Mouse (Mus musculus): Measurements from ENCODE around the gene Ccdc163. TPM values are rescaled to one million over a fixed set of nuclear protein-coding genes. Genes with fewer than 3 reads are reported as not detected.
"Not testable (repeated sequence)": the region's sequence is repeated elsewhere in the genome, so short reads cannot be mapped to it uniquely, and the experiment has no call there.

Gene Ccdc163
- 27.1 and 27.5 TPM in 2 replicates for polyA plus RNA-seq (2016; fragmentation: Nextera tagmentation; extraction: Ambion mirVana)

- H3K36me3 ChIP-seq, result peaks cover 18% of the 10 kb centered on the region
- under 1% methylated on average over 29 of the region's 29 CpGs for whole genome bisulfite sequencing
- H3K4me2 ChIP-seq, result peak within 1 kb of the TSS; percentile 82
- H3K27me3 ChIP-seq, result no peaks in the 10 kb centered on the region
- H3K9me3 ChIP-seq, result no peaks in the 10 kb centered on the region
- H3K4me1 ChIP-seq (replicated peaks), result peaks cover 9% of the 10 kb centered on the region
- ATAC-seq (ENCODE audit: insufficient number of reproducible peaks, insufficient read depth, low FRiP score, low TSS enrichment, low read depth), result peak; percentile 98
- H3K27ac ChIP-seq, result no peak within 1 kb of the TSS
- H3K4me3 ChIP-seq (replicated peaks), result peak within 1 kb of the TSS; percentile 61
- peak within 1 kb of the TSS; percentile 72 for H3K9ac ChIP-seq (replicated peaks)
Measured at GRCm38 (mm10) chr4:116708201-116708764, at the start of gene Ccdc163, which contains the start of gene Mmachc. TSS of gene Ccdc163 (plus strand) at chr4:116708509. TSS of gene Mmachc (minus strand) at chr4:116708406.

GRCm38 (mm10) chr4:116659474-116659873 is 48.8 kb upstream of the Ccdc163 start:
- H3K27ac ChIP-seq, result no peak overlapping the region
- 86% methylated on average over 2 of the region's 2 CpGs for WGBS
- H3K4me3 ChIP-seq (replicated peaks), result no peak overlapping the region
- no peaks in the 10 kb centered on the region for H3K27me3 ChIP-seq
- no peak overlapping the region for H3K9ac ChIP-seq (replicated peaks)
- no peaks in the 10 kb centered on the region for H3K4me1 ChIP-seq (replicated peaks)
- no peaks in the 10 kb centered on the region for H3K36me3 ChIP-seq
- H3K9me3 ChIP-seq, result no peaks in the 10 kb centered on the region
- no peak overlapping the region for H3K4me2 ChIP-seq
- ATAC-seq (ENCODE audit: insufficient number of reproducible peaks, insufficient read depth, low FRiP score, low TSS enrichment, low read depth), result no peak

- WGBS, result 86% methylated on average over 6 of the region's 6 CpGs
- ATAC-seq (ENCODE audit: insufficient number of reproducible peaks, insufficient read depth, low FRiP score, low TSS enrichment, low read depth), result not testable (repeated sequence)
Measured at GRCm38 (mm10) chr4:116659916-116660315, 48.4 kb upstream of the Ccdc163 start.

DNA sequence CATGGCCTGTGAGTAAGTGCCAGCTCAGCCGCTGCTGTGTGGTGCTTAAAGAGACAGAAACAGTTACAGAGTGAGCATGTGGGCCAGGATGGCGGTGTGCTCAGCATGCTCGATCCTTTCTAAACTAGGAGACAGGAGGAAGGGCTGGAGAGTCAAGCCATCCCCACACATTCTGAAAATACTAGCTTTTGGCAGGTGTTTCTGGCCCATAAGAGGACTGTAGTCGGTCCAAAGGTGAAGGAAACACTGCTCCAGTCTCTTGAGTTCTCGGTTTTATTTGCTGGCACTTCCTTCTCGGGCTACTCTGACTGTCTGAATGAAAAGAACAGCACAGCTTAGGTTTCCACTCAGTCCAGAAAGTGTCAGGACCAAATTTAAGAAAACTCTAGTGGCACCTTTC is 47.5 kb upstream of the Ccdc163 start:
- Histone ChIP-seq H3K9me3 (no peaks in the 10 kb centered on the region), H3K4me1 (replicated peaks) (no peaks in the 10 kb centered on the region), H3K9ac (replicated peaks) (no peak overlapping the region), H3K27me3 (no peaks in the 10 kb centered on the region), H3K4me3 (replicated peaks) (no peak overlapping the region), H3K27ac (no peak overlapping the region), H3K36me3 (no peaks in the 10 kb centered on the region), H3K4me2 (no peak overlapping the region)
- WGBS, result 77% methylated on average over 6 of the region's 6 CpGs
- no peak for ATAC-seq (ENCODE audit: insufficient number of reproducible peaks, insufficient read depth, low FRiP score, low TSS enrichment, low read depth)

More at GRCm38 (mm10) chr4:116659916-116660315, 48.4 kb upstream of the Ccdc163 start:
- not testable (repeated sequence) for H3K27me3 ChIP-seq; H3K27ac ChIP-seq; H3K36me3 ChIP-seq; H3K9me3 ChIP-seq; H3K4me1 ChIP-seq (replicated peaks); H3K9ac ChIP-seq (replicated peaks); H3K4me2 ChIP-seq; H3K4me3 ChIP-seq (replicated peaks)

DNA sequence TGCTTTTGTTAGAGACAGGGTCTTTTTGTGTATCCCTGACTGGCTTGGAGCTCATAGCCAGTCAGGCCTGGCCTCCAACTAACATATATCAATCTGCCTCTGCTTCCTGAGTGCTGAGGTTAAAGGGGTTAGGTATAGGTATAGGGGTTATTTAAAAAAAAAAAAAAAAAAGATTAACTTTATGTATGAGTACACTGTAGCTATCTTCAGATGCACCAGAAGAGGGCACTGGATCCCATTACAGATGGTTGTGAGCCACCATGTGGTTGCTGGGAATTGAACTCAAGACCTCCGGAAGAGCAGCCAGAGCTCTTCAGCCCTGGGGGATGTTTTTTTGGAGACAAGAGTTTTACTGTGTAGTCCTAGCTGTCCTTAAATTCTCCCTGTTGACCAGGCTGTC is 46.3 kb upstream of the Ccdc163 start:
- Histone ChIP-seq H3K9me3 (no peaks in the 10 kb centered on the region), H3K27me3 (no peaks in the 10 kb centered on the region), H3K27ac (no peak overlapping the region), H3K9ac (replicated peaks) (no peak overlapping the region), H3K4me1 (replicated peaks) (no peaks in the 10 kb centered on the region), H3K36me3 (no peaks in the 10 kb centered on the region), H3K4me3 (replicated peaks) (no peak overlapping the region), H3K4me2 (no peak overlapping the region)
- 83% methylated on average over 1 of the region's 1 CpGs for WGBS
- ATAC-seq (ENCODE audit: insufficient number of reproducible peaks, insufficient read depth, low FRiP score, low TSS enrichment, low read depth), result no peak

DNA sequence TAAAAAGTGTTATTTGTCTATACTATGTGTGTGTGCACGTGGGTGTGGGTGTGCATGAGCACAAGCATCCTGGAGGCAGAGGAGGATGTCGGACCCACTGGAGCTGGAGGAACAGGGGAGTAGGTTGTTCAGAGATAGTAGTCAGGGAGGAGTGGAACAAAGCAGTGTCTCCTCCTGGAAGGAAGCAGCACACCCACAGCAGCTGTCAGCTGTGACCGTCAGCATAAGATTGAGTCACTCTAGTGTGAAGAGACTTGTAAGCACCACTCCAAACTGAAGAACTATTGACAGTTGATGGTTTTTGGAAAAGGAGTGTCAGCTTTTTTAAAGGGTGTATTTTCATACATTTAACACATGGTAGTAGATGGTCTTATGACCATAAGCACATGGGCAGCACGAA is 41.7 kb upstream of the Ccdc163 start:
- H3K27me3 ChIP-seq, result no peaks in the 10 kb centered on the region
- 72% methylated on average over 4 of the region's 4 CpGs for WGBS
- no peak overlapping the region for H3K9ac ChIP-seq (replicated peaks)
- ATAC-seq (ENCODE audit: insufficient number of reproducible peaks, insufficient read depth, low FRiP score, low TSS enrichment, low read depth), result no peak
- H3K4me2 ChIP-seq, result no peak overlapping the region
- H3K36me3 ChIP-seq, result no peaks in the 10 kb centered on the region
- H3K9me3 ChIP-seq, result no peaks in the 10 kb centered on the region
- no peaks in the 10 kb centered on the region for H3K4me1 ChIP-seq (replicated peaks)
- H3K4me3 ChIP-seq (replicated peaks), result no peak overlapping the region
- no peak overlapping the region for H3K27ac ChIP-seq

DNA sequence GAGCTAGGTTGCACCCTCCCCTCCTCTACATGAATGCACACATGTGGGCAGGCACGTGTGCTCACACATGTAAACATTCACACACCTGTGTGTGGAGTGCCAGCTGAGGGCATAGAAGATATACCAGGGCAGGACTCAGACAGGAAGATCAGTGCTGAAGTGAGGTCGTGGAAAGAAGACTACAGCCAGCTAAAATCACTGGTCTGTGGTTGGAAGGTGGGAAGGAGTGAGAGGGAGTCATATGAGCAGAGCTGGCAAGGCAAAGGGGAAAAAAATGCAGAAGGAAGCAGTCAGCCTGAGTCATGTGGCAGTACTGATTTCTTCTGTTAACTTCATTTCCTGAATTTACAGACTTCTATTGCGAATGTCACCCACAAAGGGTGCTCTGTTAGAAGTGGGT is 40.2 kb upstream of the Ccdc163 start:
- Histone ChIP-seq H3K27me3 (no peaks in the 10 kb centered on the region), H3K36me3 (no peaks in the 10 kb centered on the region), H3K4me1 (replicated peaks) (no peaks in the 10 kb centered on the region), H3K4me3 (replicated peaks) (no peak overlapping the region), H3K9me3 (no peaks in the 10 kb centered on the region), H3K4me2 (no peak overlapping the region), H3K9ac (replicated peaks) (no peak overlapping the region), H3K27ac (no peak overlapping the region)
- no peak for ATAC-seq (ENCODE audit: insufficient number of reproducible peaks, insufficient read depth, low FRiP score, low TSS enrichment, low read depth)
- WGBS, result 60% methylated on average over 3 of the region's 3 CpGs

- no peaks in the 10 kb centered on the region for H3K9me3 ChIP-seq
- no peaks in the 10 kb centered on the region for H3K27me3 ChIP-seq
- 68% methylated on average over 2 of the region's 2 CpGs for WGBS
- H3K27ac ChIP-seq, result no peak overlapping the region
- H3K4me3 ChIP-seq (replicated peaks), result no peak overlapping the region
- no peaks in the 10 kb centered on the region for H3K4me1 ChIP-seq (replicated peaks)
- no peak overlapping the region for H3K9ac ChIP-seq (replicated peaks)
- ATAC-seq (ENCODE audit: insufficient number of reproducible peaks, insufficient read depth, low FRiP score, low TSS enrichment, low read depth), result no peak
- no peak overlapping the region for H3K4me2 ChIP-seq
- no peaks in the 10 kb centered on the region for H3K36me3 ChIP-seq
Measured at GRCm38 (mm10) chr4:116669291-116669690, 39.0 kb upstream of the Ccdc163 start.

DNA sequence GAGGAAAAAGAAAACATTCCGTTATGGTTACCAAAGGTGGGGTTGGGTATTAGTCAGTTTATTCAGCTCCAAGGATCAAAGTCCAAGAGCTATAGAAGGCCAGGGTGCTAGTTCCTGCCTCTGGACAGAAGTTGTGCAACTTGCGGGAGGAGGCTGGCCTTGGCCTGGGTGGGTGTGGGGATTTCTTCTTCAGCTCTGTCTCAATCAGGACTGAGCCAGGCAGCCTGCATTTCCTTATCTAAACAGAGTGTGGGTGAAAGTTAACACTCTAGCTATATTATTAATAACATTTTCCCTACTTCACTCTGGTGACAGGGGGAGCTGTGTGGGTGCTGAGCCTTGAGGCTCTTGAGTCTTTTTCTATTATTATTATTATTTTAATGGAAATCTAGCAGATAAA is 35.5 kb upstream of the Ccdc163 start:
- Histone ChIP-seq H3K36me3 (no peaks in the 10 kb centered on the region), H3K4me3 (replicated peaks) (no peak overlapping the region), H3K4me1 (replicated peaks) (no peaks in the 10 kb centered on the region), H3K27me3 (no peaks in the 10 kb centered on the region), H3K9ac (replicated peaks) (no peak overlapping the region), H3K27ac (no peak overlapping the region), H3K9me3 (no peaks in the 10 kb centered on the region), H3K4me2 (no peak overlapping the region)
- WGBS, result 72% methylated on average over 2 of the region's 2 CpGs
- ATAC-seq (ENCODE audit: insufficient number of reproducible peaks, insufficient read depth, low FRiP score, low TSS enrichment, low read depth), result no peak

- not testable (repeated sequence) for ATAC-seq (ENCODE audit: insufficient number of reproducible peaks, insufficient read depth, low FRiP score, low TSS enrichment, low read depth); H3K36me3 ChIP-seq; H3K27me3 ChIP-seq; H3K4me1 ChIP-seq (replicated peaks); H3K9me3 ChIP-seq; H3K27ac ChIP-seq; H3K9ac ChIP-seq (replicated peaks); H3K4me3 ChIP-seq (replicated peaks); H3K4me2 ChIP-seq
- WGBS, result 86% methylated on average over 6 of the region's 6 CpGs
Measured at GRCm38 (mm10) chr4:116674761-116675160, 33.5 kb upstream of the Ccdc163 start.

DNA sequence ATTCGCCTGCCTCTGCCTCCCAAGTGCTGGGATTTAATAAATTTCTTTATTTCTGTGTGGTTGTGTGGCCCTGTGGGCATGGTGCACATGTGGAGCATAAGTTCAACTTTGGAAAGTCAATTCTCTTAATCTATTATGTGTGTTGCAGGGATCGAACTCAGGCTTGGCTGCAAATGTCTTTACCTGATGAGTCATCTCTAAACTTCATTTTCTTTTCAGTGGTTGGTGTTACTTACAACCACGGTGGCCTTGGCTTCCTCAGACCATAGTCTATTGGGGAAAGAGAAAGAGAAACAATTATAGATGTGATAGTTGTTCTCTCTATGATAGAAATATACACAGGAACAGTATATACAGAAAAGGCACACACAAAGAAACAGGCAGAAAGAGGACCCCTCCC is 32.3 kb upstream of the Ccdc163 start:
- Histone ChIP-seq H3K4me2 (no peak overlapping the region), H3K36me3 (no peaks in the 10 kb centered on the region), H3K27ac (no peak overlapping the region), H3K4me3 (replicated peaks) (no peak overlapping the region), H3K9me3 (no peaks in the 10 kb centered on the region), H3K4me1 (replicated peaks) (no peaks in the 10 kb centered on the region), H3K27me3 (no peaks in the 10 kb centered on the region), H3K9ac (replicated peaks) (no peak overlapping the region)
- ATAC-seq (ENCODE audit: insufficient number of reproducible peaks, insufficient read depth, low FRiP score, low TSS enrichment, low read depth), result no peak
- 80% methylated on average over 3 of the region's 3 CpGs for WGBS

DNA sequence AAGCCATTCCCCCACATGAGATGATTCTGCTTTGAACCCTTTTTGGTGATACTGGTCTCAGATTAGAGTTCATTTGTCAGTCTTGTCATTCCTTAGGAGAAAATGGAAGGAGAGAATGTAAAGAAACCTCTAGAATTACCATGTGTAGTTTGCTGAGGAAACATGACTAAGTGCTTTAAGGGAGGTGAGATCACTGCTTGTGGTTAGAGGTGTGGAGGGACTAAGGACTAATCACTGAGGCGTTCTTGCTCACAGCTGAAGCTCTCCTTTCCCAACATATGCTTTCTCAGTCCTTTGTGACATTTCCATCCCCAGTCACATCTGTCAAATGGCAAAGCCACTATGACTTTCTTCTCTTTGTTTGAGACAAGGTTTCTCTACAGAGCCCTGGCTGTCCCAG is 30.5 kb upstream of the Ccdc163 start:
- Histone ChIP-seq H3K36me3 (no peaks in the 10 kb centered on the region), H3K4me1 (replicated peaks) (no peaks in the 10 kb centered on the region), H3K9me3 (no peaks in the 10 kb centered on the region), H3K9ac (replicated peaks) (no peak overlapping the region), H3K27me3 (no peaks in the 10 kb centered on the region), H3K27ac (no peak overlapping the region), H3K4me3 (replicated peaks) (no peak overlapping the region), H3K4me2 (no peak overlapping the region)
- no peak for ATAC-seq (ENCODE audit: insufficient number of reproducible peaks, insufficient read depth, low FRiP score, low TSS enrichment, low read depth)
- WGBS, result 68% methylated on average over 1 of the region's 1 CpGs
